Mouse (Mus musculus) layer of hippocampus, adult 9-11 months (tissue): ENCODE results near the gene Ubqln4.

Experiments used
- DNase-seq: peaks from one replicate; pipeline ENCODE4 v3.0.0; 2022

Gene Ubqln4

GRCm38 (mm10) chr3:88526157-88527131, 27.1 kb upstream of the Ubqln4 start:
- peak; percentile 81 for DNase-seq

- no peak for DNase-seq
These were observed 26.0 kb upstream of the Ubqln4 start for GRCm38 (mm10) chr3:88527565-88527964.

DNA sequence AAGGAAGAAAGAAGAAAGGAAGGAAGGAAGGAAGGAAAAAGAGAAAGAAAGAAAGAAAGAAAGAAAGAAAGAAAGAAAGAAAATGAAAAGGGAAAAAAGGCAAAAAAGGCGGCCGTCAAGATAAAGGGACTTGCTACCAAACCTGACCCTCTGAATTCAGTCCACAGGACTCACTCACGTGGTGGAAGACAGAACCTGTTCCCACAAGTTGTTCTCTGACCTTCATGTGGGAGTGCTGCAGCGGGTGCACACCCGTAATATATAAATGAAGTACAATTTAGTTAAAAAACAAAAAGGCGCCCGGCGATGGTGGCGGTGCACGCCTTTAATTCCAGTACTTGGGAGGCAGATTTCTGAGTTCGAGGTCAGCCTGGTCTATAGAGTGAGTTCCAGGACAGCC, 24.9 kb upstream of the Ubqln4 start:
- no peak for DNase-seq

- DNase-seq = no peak
These were observed 24.2 kb upstream of the Ubqln4 start for GRCm38 (mm10) chr3:88529204-88530000.

GRCm38 (mm10) chr3:88530082-88530864, 23.3 kb upstream of the Ubqln4 start:
- no peak for DNase-seq

DNA sequence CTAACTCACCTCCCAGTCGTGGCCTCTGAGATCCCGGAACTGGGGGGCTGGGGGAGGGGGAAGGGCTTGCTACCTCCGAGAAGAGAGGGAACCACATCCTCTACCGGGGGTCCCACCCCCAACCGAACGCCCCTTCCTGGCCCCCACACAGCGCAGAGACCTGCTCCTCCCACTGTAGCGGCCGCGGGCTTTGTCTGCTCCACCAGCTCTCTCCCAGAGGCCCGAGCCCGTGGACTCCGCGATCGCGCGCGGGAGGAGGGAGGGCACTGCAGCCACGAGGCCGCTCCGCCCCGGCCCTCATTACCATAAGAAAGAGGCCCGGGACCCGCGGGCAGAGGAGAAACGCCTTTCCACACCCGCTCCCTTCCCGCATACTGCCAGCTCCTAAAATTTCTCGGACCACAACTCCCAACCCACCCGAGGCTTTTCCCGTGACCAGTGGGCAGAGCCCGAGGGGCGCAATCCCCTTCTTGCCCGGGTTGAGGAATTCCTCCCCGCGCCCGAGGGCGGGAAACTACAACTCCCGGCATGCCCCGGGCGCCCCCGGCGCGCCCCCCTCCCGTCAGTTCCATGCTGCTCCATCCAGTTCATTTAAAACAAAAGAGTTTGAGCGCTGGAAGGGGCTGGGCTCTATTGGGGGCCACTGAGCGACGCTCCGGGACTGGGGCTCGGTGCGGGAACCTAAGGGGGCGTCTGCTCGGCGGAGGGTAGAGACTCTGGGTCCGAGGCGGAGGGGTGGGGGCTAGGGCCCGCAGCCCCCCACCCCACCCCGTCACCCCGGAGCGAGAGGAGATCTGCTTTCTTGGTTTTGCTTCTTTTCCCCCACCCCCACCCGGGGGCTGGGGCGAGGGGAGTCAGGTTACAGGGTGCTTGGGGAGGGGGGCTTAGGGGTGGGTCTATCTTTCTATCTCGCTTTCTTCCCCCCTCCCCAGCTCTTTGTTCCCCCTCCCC, 21.9 kb upstream of the Ubqln4 start:
- peak; percentile 83 for DNase-seq

GRCm38 (mm10) chr3:88532299-88532674, 21.3 kb upstream of the Ubqln4 start, which contains the start of gene Mex3a:
Gene Mex3a, plus strand, starts transcription at chr3:88532395.
- no peak for DNase-seq

DNA sequence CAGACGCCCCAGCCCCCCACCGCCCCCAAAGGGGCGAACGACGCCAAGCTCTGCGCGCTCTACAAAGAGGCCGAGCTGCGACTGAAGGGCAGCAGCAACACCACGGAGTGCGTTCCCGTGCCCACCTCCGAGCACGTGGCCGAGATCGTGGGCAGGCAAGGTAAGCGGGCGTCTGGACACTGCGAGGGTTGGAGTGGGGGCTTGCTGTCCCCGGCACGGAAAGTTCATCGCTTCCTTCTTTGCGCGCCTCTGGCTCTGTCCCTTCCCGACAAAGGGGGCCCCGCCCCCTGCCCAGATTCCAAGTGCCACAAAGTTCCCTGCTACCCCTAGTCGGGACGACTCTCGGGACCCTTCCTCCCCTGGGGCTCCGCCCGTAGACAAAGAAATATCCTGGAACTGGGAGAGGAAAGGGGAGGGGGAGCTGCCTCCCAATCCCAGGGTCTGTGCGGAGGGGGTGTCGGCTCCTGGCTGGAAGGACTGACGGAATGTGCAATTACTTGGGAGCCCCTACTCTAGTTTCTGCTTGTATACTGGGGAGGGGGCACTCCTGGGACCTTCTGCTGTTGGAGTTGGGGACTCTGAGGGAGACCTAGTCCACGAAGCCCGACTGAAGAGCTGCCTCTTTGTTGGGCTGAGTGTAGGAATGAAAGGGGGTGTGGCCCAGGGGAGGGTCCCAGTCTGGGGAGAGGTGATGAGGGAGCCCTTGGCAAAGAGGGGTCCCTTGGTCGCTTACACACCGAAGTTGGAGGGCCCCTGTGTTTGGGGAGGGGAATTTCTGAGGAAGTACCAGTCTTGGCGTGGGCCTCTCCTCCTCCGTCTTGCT, 20.7 kb upstream of the Ubqln4 start:
- DNase-seq = no peak

DNA sequence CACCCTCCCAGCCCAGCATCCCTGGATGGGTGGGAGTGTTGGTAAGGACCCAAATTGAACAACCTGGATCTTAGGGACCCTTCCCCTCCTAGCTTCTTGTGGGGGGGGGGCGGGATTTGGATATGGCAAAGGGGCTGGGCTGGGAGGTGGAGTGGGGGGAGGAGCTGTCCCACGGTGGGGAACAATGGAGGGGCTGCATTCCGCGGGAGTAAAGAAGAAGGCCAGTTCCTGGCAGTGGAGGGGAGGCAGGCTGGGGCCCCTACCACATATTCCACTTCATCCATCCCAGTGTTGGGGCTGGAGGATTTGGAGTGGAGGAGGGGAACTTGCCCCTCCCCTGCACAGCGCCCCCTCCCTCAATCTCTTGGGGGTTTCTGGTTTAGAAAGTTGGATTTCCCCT, 19.9 kb upstream of the Ubqln4 start:
- DNase-seq = no peak

- no peak for DNase-seq
These were observed 18.6 kb upstream of the Ubqln4 start for GRCm38 (mm10) chr3:88535005-88535404.

GRCm38 (mm10) chr3:88535527-88535926, 18.0 kb upstream of the Ubqln4 start:
- no peak for DNase-seq

DNA sequence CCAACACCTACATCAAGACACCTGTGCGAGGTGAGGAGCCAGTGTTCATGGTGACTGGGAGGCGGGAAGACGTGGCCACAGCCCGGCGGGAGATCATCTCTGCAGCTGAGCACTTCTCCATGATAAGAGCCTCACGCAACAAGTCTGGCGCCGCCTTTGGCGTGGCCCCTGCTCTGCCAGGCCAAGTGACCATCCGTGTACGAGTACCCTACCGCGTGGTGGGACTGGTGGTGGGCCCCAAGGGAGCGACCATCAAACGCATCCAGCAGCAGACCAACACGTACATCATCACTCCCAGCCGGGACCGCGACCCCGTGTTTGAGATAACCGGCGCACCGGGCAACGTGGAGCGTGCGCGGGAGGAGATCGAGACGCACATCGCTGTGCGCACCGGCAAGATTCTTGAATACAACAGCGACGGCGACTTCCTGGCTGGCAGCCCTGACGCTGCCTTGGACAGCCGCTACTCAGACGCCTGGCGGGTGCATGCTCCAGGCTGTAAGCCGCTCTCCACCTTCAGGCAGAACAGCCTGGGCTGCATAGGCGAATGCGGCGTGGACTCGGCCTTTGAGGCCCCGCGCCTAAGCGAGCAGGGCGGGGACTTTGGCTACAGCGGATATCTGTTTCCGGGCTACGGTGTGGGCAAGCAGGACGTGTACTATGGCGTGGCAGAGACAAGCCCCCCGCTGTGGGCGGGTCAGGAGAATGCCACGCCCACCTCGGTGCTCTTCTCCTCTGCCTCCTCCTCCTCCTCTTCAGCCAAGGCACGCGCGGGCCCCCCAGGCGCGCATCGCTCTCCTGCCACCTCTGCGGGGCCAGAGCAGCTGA, 17.2 kb upstream of the Ubqln4 start:
- peak; percentile 88 for DNase-seq

GRCm38 (mm10) chr3:88537146-88537545, 16.4 kb upstream of the Ubqln4 start:
- DNase-seq = no peak

DNA sequence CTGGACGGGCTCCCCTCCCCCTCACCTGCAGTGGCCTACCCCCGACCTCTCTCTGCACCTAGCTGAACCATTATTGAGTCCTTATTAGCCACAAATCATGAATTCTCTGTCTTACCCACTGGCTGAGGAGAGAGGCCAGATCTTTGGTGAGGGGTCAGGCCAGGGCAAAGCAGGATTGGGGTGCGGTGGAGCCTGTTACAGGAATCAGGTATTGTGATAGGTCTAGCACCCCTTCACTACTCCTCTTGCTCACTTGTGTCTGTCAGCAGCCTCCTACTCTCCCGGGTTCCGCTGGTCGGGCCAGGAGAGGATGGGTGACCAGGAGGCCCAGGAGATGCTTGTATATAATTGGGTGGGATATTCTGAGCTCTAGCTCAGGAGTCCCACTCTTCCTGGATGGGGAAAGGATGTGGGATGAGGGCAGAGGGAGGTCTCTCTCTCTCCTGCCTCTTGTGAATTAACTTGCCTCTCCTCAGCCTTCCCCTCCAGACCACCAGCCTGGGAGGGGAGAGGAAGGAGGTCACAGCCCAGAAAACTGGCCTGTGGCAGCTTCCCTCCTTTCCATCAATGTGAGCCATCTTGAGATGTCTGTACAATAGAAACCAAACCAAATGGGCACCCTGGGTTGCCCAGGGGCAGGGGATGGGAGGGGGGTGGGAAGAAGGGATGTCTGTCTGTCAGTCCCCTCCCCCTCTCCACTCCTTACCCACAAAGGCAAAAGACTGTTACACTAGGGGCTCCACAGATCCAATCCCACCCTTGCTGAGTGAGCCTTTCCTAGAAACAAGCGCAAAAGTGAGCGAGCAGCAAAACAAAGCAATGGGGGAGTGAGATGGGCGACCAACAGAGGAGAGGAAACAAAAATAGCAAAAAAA, 15.1 kb upstream of the Ubqln4 start:
- no peak for DNase-seq

GRCm38 (mm10) chr3:88539397-88539796, 14.2 kb upstream of the Ubqln4 start:
- DNase-seq = no peak

DNA sequence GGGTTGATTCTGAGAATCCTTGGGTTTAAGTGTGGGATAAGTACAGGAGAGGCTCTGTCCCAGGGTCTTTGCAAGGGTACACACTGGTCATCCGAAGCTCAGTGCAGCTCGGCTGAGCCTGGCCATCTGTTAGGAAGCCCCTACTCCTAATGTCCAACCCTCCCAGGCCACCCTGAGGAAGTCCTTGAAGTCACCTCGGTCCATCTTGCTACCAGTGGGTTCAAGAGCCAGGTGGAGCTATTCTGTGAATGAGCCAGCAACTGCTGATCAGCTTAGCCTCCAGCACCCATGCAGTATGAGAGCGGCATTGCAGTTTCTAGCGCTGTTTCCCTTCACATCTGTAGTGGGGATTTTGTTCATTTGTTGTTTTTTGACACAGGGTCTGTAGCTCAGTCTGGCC, 13.5 kb upstream of the Ubqln4 start:
- no peak for DNase-seq

- no peak for DNase-seq
These were observed 11.7 kb upstream of the Ubqln4 start for GRCm38 (mm10) chr3:88541622-88542401.

GRCm38 (mm10) chr3:88542486-88542885, 11.1 kb upstream of the Ubqln4 start:
- DNase-seq = no peak
